Mouse (Mus musculus) cerebellum, adult 2 months (tissue): ENCODE data around the gene Miga2.

Experiments
- CTCF ChIP-seq: fragments of 200-500 bp; IDR thresholded peaks from 2 replicates; pipeline ENCODE4 v1.5.1; 2011; ENCODE audit warnings: low read depth, mild to moderate bottlenecking, control low read depth, low read length, moderate library complexity, borderline replicate concordance; ENCODE audit not compliant: insufficient read depth
- POLR2A ChIP-seq: fragments of 200-500 bp; IDR thresholded peaks from 2 replicates; pipeline ENCODE4 v1.6.1; 2011; ENCODE audit warnings: low read length, control low read depth, borderline replicate concordance; ENCODE audit not compliant: insufficient read depth

- no peak for TF ChIP-seq CTCF
- no peak for TF ChIP-seq POLR2A
These were observed 25.0 kb downstream of the Miga2 start for GRCm38 (mm10) chr2:30389000-30389399.
